Mouse (Mus musculus): ENCODE results near the gene Apbb1ip. TPM values are rescaled to one million over a fixed set of nuclear protein-coding genes. Genes with fewer than 3 reads are reported as not detected.
A peak's percentile ranks its signal among the peaks of the same experiment; 100 is the strongest.
"Not testable (repeated sequence)": the region's sequence is repeated elsewhere in the genome, so short reads cannot be mapped to it uniquely, and the experiment has no call there.

Apbb1ip gene
- total RNA-seq, 2 experiments from 2014 or later = 6.3 to 6.4 TPM

GRCm38 (mm10) chr2:22816231-22816630, 42.3 kb downstream of the Apbb1ip start:
- DNase-seq (ENCODE audit: low spot score in 2 of 2) = no peak

GRCm38 (mm10) chr2:22822293-22822692, 48.4 kb downstream of the Apbb1ip start:
- DNase-seq (ENCODE audit: low spot score in 2 of 2) = no peak

- DNase-seq (ENCODE audit: low spot score in 2 of 2) = no peak
Measured at GRCm38 (mm10) chr2:22845514-22845913, 71.6 kb downstream of the Apbb1ip start.

- DNase-seq (ENCODE audit: low spot score in 2 of 2) = no peak
Measured at GRCm38 (mm10) chr2:22851900-22852299, 78.0 kb downstream of the Apbb1ip start.

- DNase-seq (ENCODE audit: low spot score in 2 of 2) = no peak
Measured at GRCm38 (mm10) chr2:22857501-22857900, 83.6 kb downstream of the Apbb1ip start.

- DNase-seq (ENCODE audit: low spot score in 2 of 2) = no peak
Measured at GRCm38 (mm10) chr2:22862194-22862593, 88.3 kb downstream of the Apbb1ip start.

GRCm38 (mm10) chr2:22864394-22865037, 90.6 kb downstream of the Apbb1ip start:
- DNase-seq (ENCODE audit: low spot score in 2 of 2) = peak; percentile 83 to 86

GRCm38 (mm10) chr2:22865818-22866217, 91.9 kb downstream of the Apbb1ip start:
- no peak for DNase-seq (ENCODE audit: low spot score in 2 of 2)

- DNase-seq (ENCODE audit: low spot score in 2 of 2) = no peak
Measured at GRCm38 (mm10) chr2:22866894-22867424, 93.1 kb downstream of the Apbb1ip start.

- no peak for DNase-seq (ENCODE audit: low spot score in 2 of 2)
Measured at GRCm38 (mm10) chr2:22873159-22873558, 99.3 kb downstream of the Apbb1ip start.

- no peak for DNase-seq (ENCODE audit: low spot score in 2 of 2)
Measured at GRCm38 (mm10) chr2:22874628-22875027, 100.7 kb downstream of the Apbb1ip start.

- no peak for DNase-seq (ENCODE audit: low spot score in 2 of 2)
Measured at GRCm38 (mm10) chr2:22876614-22877013, 102.7 kb downstream of the Apbb1ip start.

- DNase-seq (ENCODE audit: low spot score in 2 of 2) = no peak
Measured at GRCm38 (mm10) chr2:22878781-22879180, 104.9 kb downstream of the Apbb1ip start.

- DNase-seq (ENCODE audit: low spot score in 2 of 2) = not testable (repeated sequence)
Measured at GRCm38 (mm10) chr2:22880726-22881125, 106.8 kb downstream of the Apbb1ip start.

GRCm38 (mm10) chr2:22894932-22895281, 121.0 kb downstream of the Apbb1ip start:
- DNase-seq (ENCODE audit: low spot score in 2 of 2) = peak; percentile 12 to 19

- DNase-seq (ENCODE audit: low spot score in 2 of 2) = peak; percentile 85 to 89
Measured at GRCm38 (mm10) chr2:22895282-22896273, 121.7 kb downstream of the Apbb1ip start, which contains the start of gene Pdss1. Gene Pdss1 (plus strand): TSS chr2:22895522.

GRCm38 (mm10) chr2:22903947-22904346, 130.1 kb downstream of the Apbb1ip start:
- no peak for DNase-seq (ENCODE audit: low spot score in 2 of 2)

GRCm38 (mm10) chr2:22914421-22914820, 140.5 kb downstream of the Apbb1ip start:
- DNase-seq (ENCODE audit: low spot score in 2 of 2) = no peak

GRCm38 (mm10) chr2:22918651-22919050, 144.8 kb downstream of the Apbb1ip start:
- DNase-seq (ENCODE audit: low spot score in 2 of 2) = no peak

Data from layer of hippocampus, postnatal 10 days (tissue).